In the genomic region with DNA sequence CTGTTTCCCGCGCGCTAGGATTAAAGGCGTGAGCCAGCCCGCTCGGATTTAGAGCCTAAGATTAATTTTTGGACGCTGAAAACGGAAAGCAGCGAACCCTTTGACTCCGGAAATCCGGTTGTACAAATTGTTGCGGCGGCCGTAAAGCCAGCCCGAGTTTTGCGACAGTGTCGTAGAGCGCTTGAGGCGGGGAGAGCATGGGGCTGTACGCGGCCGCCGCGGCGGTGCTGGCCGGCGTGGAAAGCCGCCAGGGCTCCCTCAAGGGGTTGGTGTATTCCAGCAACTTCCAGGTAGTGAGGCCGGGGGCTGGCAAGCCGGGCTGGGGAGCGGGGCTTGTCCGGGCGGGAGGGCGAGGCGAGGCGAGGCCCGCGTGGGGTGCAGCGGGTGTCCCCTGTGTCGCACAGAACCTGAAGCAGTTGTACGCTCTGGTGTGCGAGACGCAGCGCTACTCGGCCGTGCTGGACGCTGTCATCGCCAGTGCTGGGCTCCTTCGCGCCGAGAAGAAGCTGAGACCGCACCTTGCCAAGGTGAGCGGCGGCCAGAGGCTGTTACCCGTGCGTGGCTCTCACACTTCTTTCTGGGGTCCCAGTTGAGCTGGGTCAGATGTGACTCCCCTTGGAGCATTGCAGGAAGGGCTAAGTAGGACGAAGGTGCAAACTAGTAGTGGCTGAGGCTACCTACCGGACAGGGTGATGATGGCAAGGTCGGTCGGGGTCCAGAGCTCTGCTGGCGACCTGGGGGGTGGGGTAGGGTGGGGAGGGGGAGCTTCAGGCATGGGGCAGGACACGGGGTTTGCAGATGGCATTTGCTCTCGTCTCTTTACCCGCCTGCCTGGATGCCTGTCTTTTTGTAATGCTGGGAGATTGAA, we compare ENCODE assay signal across 8 mouse cellular contexts. TPM values are rescaled to one million over a fixed set of nuclear protein-coding genes. Genes with fewer than 3 reads are reported as not detected.
DNase-seq lines count a peak whose midpoint lies in the region; ATAC-seq lines count a peak whose summit lies in the region.

A gene (plus strand): TSS at position 167 of the 868 bp plus-strand sequence.

- peak; percentile 98 for DNase-seq in NIH3T3 (ENCODE audit: low read depth)
- peak; percentile 98 to 99 for DNase-seq in cerebellum, postnatal 10 days
- peak; percentile 88 to 95 for DNase-seq in frontal cortex, postnatal 14 days (ENCODE audit: low spot score in 2 of 2)
- peak; percentile 94 to 99 for DNase-seq in layer of hippocampus, postnatal 25 days (ENCODE audit: extremely low spot score in 1 of 2, low spot score in 1 of 2)
- peak; percentile 95 for DNase-seq in lung, postnatal 25 days (ENCODE audit: low spot score)
- DNase-seq in retina, embryonic 14.5 days (ENCODE audit: low spot score): peak; percentile 98
- peak; percentile 97 for DNase-seq in thymus, postnatal 4 days

- H3K27ac ChIP-seq in hindbrain, embryonic 13.5 days: peak within 1 kb of the TSS; percentile 81

- H3K9ac ChIP-seq in hindbrain, embryonic 13.5 days: peak within 1 kb of the TSS; percentile 93

- peak within 1 kb of the TSS; percentile 97 for H3K4me3 ChIP-seq in hindbrain, embryonic 13.5 days

- under 1% methylated on average over 64 of the region's 64 CpGs for WGBS in hindbrain, embryonic 13.5 days

- no peaks in the 10 kb centered on the region for H3K9me3 ChIP-seq in hindbrain, embryonic 13.5 days

- peak; percentile 84 for ATAC-seq in hindbrain, embryonic 13.5 days (ENCODE audit: low FRiP score)

- H3K4me2 ChIP-seq in hindbrain, embryonic 13.5 days: peak within 1 kb of the TSS; percentile 88

- H3K27me3 ChIP-seq in hindbrain, embryonic 13.5 days: 0 out of 2 replicates have a peak, but pooled peaks cover 7% of the 10 kb centered on the region

- peaks cover 37% of the 10 kb centered on the region for H3K36me3 ChIP-seq in hindbrain, embryonic 13.5 days

- peaks cover 20% of the 10 kb centered on the region for H3K4me1 ChIP-seq in hindbrain, embryonic 13.5 days (replicated peaks)

RNA-seq across cellular contexts. Expression of the gene that starts here (rescaled TPM):
- polyA plus RNA-seq in hindbrain, embryonic 13.5 days (2015; fragmentation: Nextera tagmentation; extraction: Ambion mirVana): 31.1 and 31.2 TPM in 2 replicates
- 10 to 100 TPM; 20.8 to 24.0 TPM for total RNA-seq in layer of hippocampus, postnatal 25 days (2021)

Comparison
In these comparisons a context has a peak if more than half of its experiments do, and no peak if none do; other contexts are left out.
1. Peak in every context shown above with its lines: DNase-seq, ATAC-seq, H3K4me3 ChIP-seq and H3K27ac ChIP-seq.